Mouse (Mus musculus): Measurements from ENCODE around the gene Dcaf6. TPM values are rescaled to one million over a fixed set of nuclear protein-coding genes. Genes with fewer than 3 reads are reported as not detected.
A peak's percentile ranks its signal among the peaks of the same experiment; 100 is the strongest.

Gene Dcaf6
- total RNA-seq, 2 experiments from 2014 or later: 75.7 to 83.9 TPM

GRCm38 (mm10) chr1:165282222-165282966 is 177.9 kb downstream of the Dcaf6 start:
- intact Hi-C loops (cut with DNase I): no loop called here
- DNase-seq: peak in 1 of 2 experiments; percentile 14

GRCm38 (mm10) chr1:165281351-165282221 is 178.7 kb downstream of the Dcaf6 start:
- intact Hi-C loops (cut with DNase I): no loop called here
- DNase-seq: peak; percentile 80 to 85

GRCm38 (mm10) chr1:165280741-165281140 is 179.5 kb downstream of the Dcaf6 start:
- intact Hi-C loops (cut with DNase I): no loop called here

More at GRCm38 (mm10) chr1:165280741-165281140, 179.5 kb downstream of the Dcaf6 start:
- no peak for DNase-seq

Other genes with a start within 250 kb of the Dcaf6 start
- gene Tiprl, start 223.5 kb downstream of the Dcaf6 start, total RNA-seq (2021): 10 to 100 TPM; 37.1 to 37.8 TPM
- gene Gpr161, start 164.7 kb downstream of the Dcaf6 start, total RNA-seq (2021): 1 to 10 TPM; 3.6 to 3.8 TPM
- gene Mpc2, start 162 bp upstream of the Dcaf6 start, total RNA-seq (2021): 100 to 1,000 TPM; 485 to 516 TPM
- under 1 TPM in 1 of 2 experiments, not detected in 1; 0.17 TPM for gene Adcy10, start 24.7 kb upstream of the Dcaf6 start, total RNA-seq (2021)
- 10 to 100 TPM; 33.3 to 34.1 TPM for gene Mpzl1, start 174.1 kb upstream of the Dcaf6 start, total RNA-seq (2021)
- 100 to 1,000 TPM; 103 to 109 TPM for gene Rcsd1, start 249.3 kb upstream of the Dcaf6 start, total RNA-seq (2021)